Mouse (Mus musculus): ENCODE data around the gene Pkmyt1.

- TF ChIP-seq CTCF (IDR thresholded peaks at IDR 0.05; ENCODE audit: borderline replicate concordance, insufficient read depth, low read depth, low read length) (no peak; the same call in 1 of the 2 replicates), POLR2A (IDR thresholded peaks at IDR 0.05; ENCODE audit: borderline replicate concordance, insufficient read depth, low read length) (no peak)
These were observed 11.6 kb downstream of the Pkmyt1 start for GRCm38 (mm10) chr17:23737493-23738445.

All from cerebellum, adult 2 months (tissue).